Mouse (Mus musculus): ENCODE results near the gene Btbd16. TPM values are rescaled to one million over a fixed set of nuclear protein-coding genes. Genes with fewer than 3 reads are reported as not detected.

Gene Btbd16
- polyA plus RNA-seq, 1 experiment from 2014 or later: 0.52 TPM

GRCm38 (mm10) chr7:130819624-130820023 lies 45.8 kb downstream of the Btbd16 start:
- no peak for ATAC-seq
- no peak overlapping the region for H3K4me3 ChIP-seq (ENCODE audit: low read depth, low read length)
- H3K4me2 ChIP-seq (ENCODE audit: low read depth, low read length): no peak overlapping the region
- no peak overlapping the region for H3K27ac ChIP-seq (ENCODE audit: low read depth)
- no peaks in the 10 kb centered on the region for H3K36me3 ChIP-seq (replicated peaks; ENCODE audit: insufficient read depth, low read length)
- no peaks in the 10 kb centered on the region for H3K27me3 ChIP-seq (ENCODE audit: insufficient read depth, low read length)
- H3K4me1 ChIP-seq (ENCODE audit: insufficient read depth): 0 out of 2 replicates have a peak, but pooled peaks cover 4% of the 10 kb centered on the region
- no peak overlapping the region for H3K9ac ChIP-seq (replicated peaks)
- WGBS (ENCODE audit: insufficient replicate concordance): 69% methylated on average over 10 of the region's 10 CpGs
- no peak for DNase-seq
- TF ChIP-seq CTCF (IDR thresholded peaks at IDR 0.05; ENCODE audit: low read depth) (no peak), EP300 (IDR thresholded peaks at IDR 0.05; ENCODE audit: low read depth) (no peak)
- H3K9me3 ChIP-seq (ENCODE audit: low read length): no peaks in the 10 kb centered on the region

- no peak overlapping the region for H3K9ac ChIP-seq (replicated peaks)
- H3K4me2 ChIP-seq (ENCODE audit: low read depth, low read length): no peak overlapping the region
- ATAC-seq (no peak), DNase-seq (no peak)
- no peaks in the 10 kb centered on the region for H3K9me3 ChIP-seq (ENCODE audit: low read length)
- 52% methylated on average over 9 of the region's 9 CpGs for WGBS (ENCODE audit: insufficient replicate concordance)
- TF ChIP-seq CTCF (IDR thresholded peaks at IDR 0.05; ENCODE audit: low read depth) (no peak), EP300 (IDR thresholded peaks at IDR 0.05; ENCODE audit: low read depth) (no peak)
- no peak overlapping the region for H3K4me3 ChIP-seq (ENCODE audit: low read depth, low read length)
- H3K36me3 ChIP-seq (replicated peaks; ENCODE audit: insufficient read depth, low read length): no peaks in the 10 kb centered on the region
- no peaks in the 10 kb centered on the region for H3K27me3 ChIP-seq (ENCODE audit: insufficient read depth, low read length)
- no peak overlapping the region for H3K27ac ChIP-seq (ENCODE audit: low read depth)
- no peaks in the 10 kb centered on the region for H3K4me1 ChIP-seq (ENCODE audit: insufficient read depth)
Measured at GRCm38 (mm10) chr7:130823992-130824391, 50.1 kb downstream of the Btbd16 start.

- TF ChIP-seq EP300 (IDR thresholded peaks at IDR 0.05; ENCODE audit: low read depth) (no peak), CTCF (IDR thresholded peaks at IDR 0.05; ENCODE audit: low read depth) (no peak)
- no peak for ATAC-seq
- H3K27ac ChIP-seq (ENCODE audit: low read depth): no peak overlapping the region
- no peak for DNase-seq
- H3K4me1 ChIP-seq (ENCODE audit: insufficient read depth): no peaks in the 10 kb centered on the region
- WGBS (ENCODE audit: insufficient replicate concordance): 56% methylated on average over 3 of the region's 3 CpGs
- no peaks in the 10 kb centered on the region for H3K36me3 ChIP-seq (replicated peaks; ENCODE audit: insufficient read depth, low read length)
- no peak overlapping the region for H3K9ac ChIP-seq (replicated peaks)
- no peak overlapping the region for H3K4me3 ChIP-seq (ENCODE audit: low read depth, low read length)
- H3K4me2 ChIP-seq (ENCODE audit: low read depth, low read length): no peak overlapping the region
- no peaks in the 10 kb centered on the region for H3K27me3 ChIP-seq (ENCODE audit: insufficient read depth, low read length)
- H3K9me3 ChIP-seq (ENCODE audit: low read length): no peaks in the 10 kb centered on the region
Measured at GRCm38 (mm10) chr7:130826343-130826742, 52.5 kb downstream of the Btbd16 start.

- DNase-seq: peak; percentile 44
- Histone ChIP-seq H3K9ac (replicated peaks) (no peak overlapping the region), H3K27ac (ENCODE audit: low read depth) (no peak overlapping the region), H3K4me2 (ENCODE audit: low read depth, low read length) (no peak overlapping the region), H3K9me3 (ENCODE audit: low read length) (no peaks in the 10 kb centered on the region), H3K4me3 (ENCODE audit: low read depth, low read length) (no peak overlapping the region), H3K27me3 (ENCODE audit: insufficient read depth, low read length) (no peaks in the 10 kb centered on the region), H3K4me1 (ENCODE audit: insufficient read depth) (no peaks in the 10 kb centered on the region), H3K36me3 (replicated peaks; ENCODE audit: insufficient read depth, low read length) (no peaks in the 10 kb centered on the region)
- ATAC-seq: peak; percentile 38; the same call in 1 of the 2 replicates
- 54% methylated on average over 3 of the region's 3 CpGs for WGBS (ENCODE audit: insufficient replicate concordance)
- TF ChIP-seq EP300 (IDR thresholded peaks at IDR 0.05; ENCODE audit: low read depth) (no peak), CTCF (IDR thresholded peaks at IDR 0.05; ENCODE audit: low read depth) (peak; percentile 76)
Measured at GRCm38 (mm10) chr7:130827431-130827830, 53.6 kb downstream of the Btbd16 start.

- no peaks in the 10 kb centered on the region for H3K27me3 ChIP-seq (ENCODE audit: insufficient read depth, low read length)
- H3K4me1 ChIP-seq (ENCODE audit: insufficient read depth): no peaks in the 10 kb centered on the region
- no peak for DNase-seq
- no peaks in the 10 kb centered on the region for H3K36me3 ChIP-seq (replicated peaks; ENCODE audit: insufficient read depth, low read length)
- no peak for ATAC-seq
- H3K4me2 ChIP-seq (ENCODE audit: low read depth, low read length): 0 out of 2 replicates have a peak overlapping the region, but pooled peaks have one; percentile 18
- no peak overlapping the region for H3K4me3 ChIP-seq (ENCODE audit: low read depth, low read length)
- TF ChIP-seq EP300 (IDR thresholded peaks at IDR 0.05; ENCODE audit: low read depth): no peak
- no peak for TF ChIP-seq CTCF (IDR thresholded peaks at IDR 0.05; ENCODE audit: low read depth)
- WGBS (ENCODE audit: insufficient replicate concordance): 74% methylated on average over 9 of the region's 9 CpGs
- no peaks in the 10 kb centered on the region for H3K9me3 ChIP-seq (ENCODE audit: low read length)
- no peak overlapping the region for H3K27ac ChIP-seq (ENCODE audit: low read depth)
- H3K9ac ChIP-seq (replicated peaks): no peak overlapping the region
Measured at GRCm38 (mm10) chr7:130827844-130828403, 54.1 kb downstream of the Btbd16 start.

- no peak for DNase-seq
- H3K4me3 ChIP-seq (ENCODE audit: low read depth, low read length): no peak overlapping the region
- no peaks in the 10 kb centered on the region for H3K36me3 ChIP-seq (replicated peaks; ENCODE audit: insufficient read depth, low read length)
- no peak for ATAC-seq
- no peaks in the 10 kb centered on the region for H3K9me3 ChIP-seq (ENCODE audit: low read length)
- no peak overlapping the region for H3K27ac ChIP-seq (ENCODE audit: low read depth)
- 64% methylated on average over 10 of the region's 10 CpGs for WGBS (ENCODE audit: insufficient replicate concordance)
- H3K4me1 ChIP-seq (ENCODE audit: insufficient read depth): no peaks in the 10 kb centered on the region
- no peaks in the 10 kb centered on the region for H3K27me3 ChIP-seq (ENCODE audit: insufficient read depth, low read length)
- H3K4me2 ChIP-seq (ENCODE audit: low read depth, low read length): no peak overlapping the region
- H3K9ac ChIP-seq (replicated peaks): no peak overlapping the region
- TF ChIP-seq CTCF (IDR thresholded peaks at IDR 0.05; ENCODE audit: low read depth): no peak
- TF ChIP-seq EP300 (IDR thresholded peaks at IDR 0.05; ENCODE audit: low read depth): no peak
Measured at GRCm38 (mm10) chr7:130828475-130828874, 54.6 kb downstream of the Btbd16 start.

All from liver, postnatal 0 days (tissue).